Mouse (Mus musculus): ENCODE measurements around the gene Slc36a4. TPM values are rescaled to one million over a fixed set of nuclear protein-coding genes. Genes with fewer than 3 reads are reported as not detected.

Slc36a4 gene
- total RNA-seq (2021), result 10 to 100 TPM in 1 of 2 experiments, 1 to 10 TPM in 1; 8.6 to 12.5 TPM
- long read RNA-seq, experiment 1, full-length matches to known transcripts, result 6 of 10 reads
- long read RNA-seq, experiment 1, partial matches to known transcripts, result 0 of 10 reads
- long read RNA-seq, experiment 1, other reads (novel, unspliced or antisense), result 4 of 10 reads
- long read RNA-seq, experiment 2, full-length matches to known transcripts, result 3 of 8 reads
- long read RNA-seq, experiment 2, partial matches to known transcripts, result 0 of 8 reads
- long read RNA-seq, experiment 2, other reads (novel, unspliced or antisense), result 5 of 8 reads

GRCm38 (mm10) chr9:15709599-15710381, at the start of gene Slc36a4:
Gene Slc36a4 (plus strand): TSS chr9:15709738.
- DNase-seq, result peak; percentile 82

- no peak for DNase-seq
These were observed 44.9 kb upstream of the Slc36a4 start for GRCm38 (mm10) chr9:15664606-15665005.

DNA sequence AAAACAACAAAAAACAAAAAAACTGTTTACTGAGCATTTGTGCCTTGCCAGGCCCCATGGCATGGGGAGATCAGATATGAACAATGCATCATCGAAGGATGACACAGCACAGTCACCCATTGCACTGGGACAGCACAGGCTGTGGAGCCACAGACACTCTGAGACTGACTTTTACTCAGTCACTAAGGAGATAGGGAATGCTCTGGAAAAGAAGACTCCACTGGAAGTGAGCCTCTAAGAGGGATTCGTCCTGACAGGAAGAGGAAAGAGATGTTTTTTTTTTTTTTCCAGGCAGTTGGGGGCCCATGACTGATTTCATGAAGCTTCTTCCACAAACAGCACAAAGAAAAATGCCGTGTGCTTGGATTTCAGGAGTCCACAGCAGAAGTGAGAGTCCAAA, 40.1 kb upstream of the Slc36a4 start:
- DNase-seq, result no peak

DNA sequence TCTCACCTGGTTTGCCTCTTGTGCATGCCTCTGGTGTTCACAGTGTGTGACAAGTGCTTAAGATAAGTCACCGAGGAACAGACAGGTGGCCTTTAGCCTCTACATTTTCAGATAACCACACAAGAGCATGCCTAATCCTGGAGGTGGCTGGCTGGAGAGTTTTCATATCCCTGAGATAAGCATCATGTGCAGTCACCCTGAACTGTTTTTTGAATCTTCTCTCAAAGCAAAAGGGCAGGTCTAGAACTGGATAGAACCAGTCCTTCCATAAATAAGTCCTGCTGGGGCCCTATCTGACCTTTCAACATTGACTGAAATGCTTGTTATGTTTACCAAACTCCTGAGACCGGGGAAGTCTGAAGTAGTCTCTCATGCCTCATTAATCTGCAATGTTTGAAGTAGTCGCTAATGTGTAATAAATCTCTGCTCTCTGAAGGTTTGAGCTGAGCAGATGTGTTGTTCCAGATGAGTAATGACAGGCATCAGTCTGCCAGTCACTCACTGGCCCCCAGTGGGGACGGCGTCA, 39.5 kb upstream of the Slc36a4 start:
- no peak for DNase-seq

- no peak for DNase-seq
These were observed 37.3 kb upstream of the Slc36a4 start for GRCm38 (mm10) chr9:15672251-15672650.

- peak; percentile 67 for DNase-seq
These were observed 27.6 kb upstream of the Slc36a4 start for GRCm38 (mm10) chr9:15681855-15682466.

GRCm38 (mm10) chr9:15685215-15685614, 24.3 kb upstream of the Slc36a4 start:
- peak; percentile 65 for DNase-seq

DNA sequence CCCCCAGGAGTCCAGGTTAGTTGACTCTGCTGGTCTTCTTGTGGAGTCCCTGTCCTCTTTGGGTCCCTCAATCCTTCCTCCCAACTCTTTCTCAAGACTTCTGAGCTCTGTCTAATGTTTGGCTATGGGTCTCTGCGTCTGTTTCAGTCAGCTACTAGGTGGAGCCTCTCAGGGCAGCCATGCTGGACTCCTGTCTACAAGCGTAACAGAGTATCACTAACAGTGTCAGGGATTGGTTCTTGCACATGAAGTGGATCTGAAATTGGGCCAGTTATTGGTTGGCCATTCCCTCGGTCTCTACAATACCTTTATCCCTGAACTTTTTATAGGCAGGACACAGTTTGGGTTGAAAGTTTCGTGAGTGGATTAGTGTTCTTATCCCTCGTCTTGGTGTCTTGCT, 22.2 kb upstream of the Slc36a4 start:
- no peak for DNase-seq

DNA sequence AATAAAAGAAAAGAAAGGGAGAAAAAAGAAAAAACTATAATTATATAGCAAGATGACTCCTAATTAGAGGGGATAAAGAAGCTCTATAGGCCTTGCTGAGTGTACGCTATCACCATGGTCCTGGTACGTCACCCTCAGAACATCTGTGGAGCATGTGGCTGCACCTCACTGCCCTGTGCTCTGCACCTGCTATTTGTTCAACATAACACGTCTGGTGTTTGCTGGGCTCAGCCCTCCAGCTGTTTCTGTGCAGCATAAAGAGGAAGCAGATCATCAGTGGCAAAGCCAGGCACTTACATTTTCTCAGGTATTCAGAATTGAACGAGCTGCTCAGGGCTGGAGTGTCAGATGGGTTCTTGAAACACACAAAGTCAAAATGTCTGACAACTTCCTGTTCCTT, 15.7 kb upstream of the Slc36a4 start:
- DNase-seq, result no peak

- DNase-seq, result no peak
These were observed 14.5 kb upstream of the Slc36a4 start for GRCm38 (mm10) chr9:15694989-15695388.

DNA sequence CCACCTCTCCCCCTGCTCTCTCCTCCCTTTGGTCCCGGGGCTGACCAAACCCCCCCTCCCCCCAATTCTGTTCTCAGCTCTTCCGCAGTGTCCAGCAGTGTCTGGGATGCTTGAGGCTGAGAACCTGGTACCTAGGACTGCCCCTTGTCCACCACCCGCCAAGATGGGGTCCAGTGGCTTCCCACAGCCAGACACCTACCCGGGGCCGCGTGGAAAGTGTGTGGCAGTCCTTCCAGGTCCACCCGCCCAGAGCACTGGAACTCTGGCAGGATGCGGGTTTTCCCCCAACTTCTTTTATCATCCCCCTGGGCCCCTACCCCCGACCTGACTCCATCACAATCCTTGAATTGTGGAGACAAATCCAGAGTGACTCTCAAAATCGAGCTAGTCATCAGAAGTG, 3.8 kb upstream of the Slc36a4 start:
- no peak for DNase-seq

GRCm38 (mm10) chr9:15708979-15709598, 449 bp upstream of the Slc36a4 start:
- DNase-seq, result no peak

DNA sequence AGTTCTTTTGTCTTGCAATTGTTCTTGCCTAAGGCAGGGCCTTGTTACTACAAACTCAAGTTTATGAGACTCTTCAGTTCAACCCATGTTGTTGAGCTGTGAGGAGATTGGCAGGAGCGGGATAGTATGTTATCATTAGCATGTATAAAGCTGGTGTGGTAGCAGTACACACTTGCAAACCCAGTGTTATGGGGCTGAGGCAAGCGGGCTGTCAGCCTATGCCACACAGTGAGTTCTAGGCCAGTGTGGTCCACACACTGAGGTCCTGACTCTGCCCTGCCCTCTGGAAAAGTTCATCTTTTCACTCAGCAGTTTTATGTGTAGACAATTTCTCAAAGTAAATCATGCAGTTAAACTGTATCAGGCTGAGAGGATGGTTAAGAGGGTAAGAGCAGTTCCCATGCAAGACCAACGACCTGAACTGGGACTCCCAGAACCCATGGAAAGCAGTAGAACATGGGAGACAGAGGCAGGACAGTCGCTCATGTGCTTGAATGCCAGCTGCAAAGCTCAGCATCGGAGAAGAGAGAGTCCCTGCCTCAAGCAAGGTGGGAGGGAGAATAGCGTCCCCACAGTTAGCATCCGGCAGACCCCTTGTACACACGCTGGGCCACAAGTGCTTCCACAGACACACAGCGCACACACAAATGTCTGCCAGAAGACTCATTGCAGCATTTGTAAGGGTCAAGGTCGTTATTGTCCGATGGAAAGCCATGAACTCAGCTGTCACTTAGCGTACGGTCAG, 1.5 kb downstream of the Slc36a4 start:
- DNase-seq, result no peak

DNA sequence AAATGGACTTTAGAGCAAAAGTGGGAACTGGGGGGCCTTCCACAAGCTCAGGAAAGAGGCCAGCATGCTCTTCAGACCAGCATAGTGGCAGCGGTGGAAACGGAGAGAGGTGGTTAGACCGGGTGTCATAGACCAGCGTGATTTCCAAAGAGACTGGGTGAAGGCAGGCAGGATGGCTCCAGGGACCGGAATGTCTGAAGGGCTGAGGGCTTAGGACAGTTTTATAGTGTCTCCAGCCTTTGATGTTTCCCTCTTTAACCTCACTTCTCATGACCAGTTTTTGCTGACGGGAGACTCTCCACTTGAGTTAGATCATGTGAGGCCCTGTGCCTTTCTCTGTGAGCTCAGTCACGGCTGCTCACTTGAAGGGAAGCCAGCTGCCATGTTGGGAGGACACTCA, 2.1 kb downstream of the Slc36a4 start:
- DNase-seq, result no peak

DNA sequence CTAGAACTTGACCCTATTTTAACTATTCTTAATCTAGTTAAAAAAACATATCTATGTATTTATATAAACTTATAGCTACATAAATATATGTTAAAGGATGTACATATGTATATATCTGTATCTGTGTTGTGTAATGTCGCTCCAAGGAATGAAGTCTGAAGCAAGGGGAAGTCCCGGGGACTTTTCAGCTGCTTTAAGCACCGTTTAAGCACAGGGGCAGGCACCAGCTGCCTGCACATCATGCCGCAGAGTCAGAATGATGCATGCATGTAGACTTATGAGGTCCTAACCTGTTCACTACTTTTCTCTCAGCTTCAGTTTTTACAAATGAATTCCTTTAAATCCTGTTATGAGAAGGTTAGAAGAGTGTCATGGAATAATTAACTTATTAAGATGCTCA, 5.3 kb downstream of the Slc36a4 start:
- no peak for DNase-seq

DNA sequence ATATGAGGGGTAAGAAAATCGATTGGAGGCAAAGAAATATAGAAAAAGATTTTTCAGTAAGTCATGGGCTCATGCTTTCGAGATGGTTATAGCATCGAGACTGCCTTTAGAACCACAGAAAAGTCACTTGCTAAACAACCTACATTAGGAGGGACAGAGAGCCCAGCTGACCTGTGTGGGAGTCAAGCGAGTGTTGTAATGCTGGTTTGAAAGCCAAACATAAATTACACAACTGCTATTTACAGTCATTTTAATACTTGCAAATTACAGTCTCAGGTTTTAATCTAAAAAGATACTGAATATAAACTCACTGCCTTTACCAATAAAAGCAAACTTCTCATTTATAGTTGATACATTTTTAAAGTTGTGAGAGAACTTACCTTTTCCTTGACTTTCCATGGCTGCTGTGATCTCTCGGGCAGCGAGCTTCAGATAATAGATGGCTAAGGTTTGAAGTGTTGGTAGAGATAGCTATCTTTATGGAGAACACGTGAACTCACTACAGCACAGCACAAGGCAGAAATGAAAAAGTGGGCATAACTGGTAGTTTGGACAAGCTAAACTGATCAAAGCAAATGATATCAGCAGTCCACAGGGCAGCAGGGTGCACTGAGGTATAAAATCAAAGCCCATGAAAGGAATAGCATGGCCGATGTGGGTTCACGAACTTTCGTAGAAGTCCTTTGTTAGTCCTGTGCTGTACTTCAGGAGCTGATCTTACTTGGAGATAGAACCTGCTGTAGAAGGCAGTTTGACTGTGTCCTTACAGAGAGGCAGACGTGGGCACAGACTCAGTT, 5.9 kb downstream of the Slc36a4 start:
- DNase-seq, result no peak

DNA sequence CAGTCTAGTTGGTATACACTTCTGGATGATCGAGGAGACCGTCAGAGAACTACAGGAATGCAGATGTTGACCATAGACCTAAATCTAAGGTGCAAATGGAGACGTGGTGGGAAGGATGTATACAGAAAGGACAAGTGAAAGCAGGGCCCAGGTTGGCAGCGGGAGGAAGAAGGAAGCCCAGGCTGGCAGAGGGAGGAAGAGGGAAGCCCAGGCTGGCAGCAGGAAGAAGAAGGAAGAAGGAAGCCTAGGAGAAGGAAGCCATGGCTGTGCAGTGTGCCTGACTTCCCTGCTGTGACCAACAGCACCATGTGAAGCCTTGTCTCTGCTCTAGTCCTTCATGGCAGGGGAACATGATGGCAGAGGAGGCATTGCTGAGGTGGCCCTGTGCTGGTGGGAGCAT, 7.8 kb downstream of the Slc36a4 start:
- no peak for DNase-seq

DNA sequence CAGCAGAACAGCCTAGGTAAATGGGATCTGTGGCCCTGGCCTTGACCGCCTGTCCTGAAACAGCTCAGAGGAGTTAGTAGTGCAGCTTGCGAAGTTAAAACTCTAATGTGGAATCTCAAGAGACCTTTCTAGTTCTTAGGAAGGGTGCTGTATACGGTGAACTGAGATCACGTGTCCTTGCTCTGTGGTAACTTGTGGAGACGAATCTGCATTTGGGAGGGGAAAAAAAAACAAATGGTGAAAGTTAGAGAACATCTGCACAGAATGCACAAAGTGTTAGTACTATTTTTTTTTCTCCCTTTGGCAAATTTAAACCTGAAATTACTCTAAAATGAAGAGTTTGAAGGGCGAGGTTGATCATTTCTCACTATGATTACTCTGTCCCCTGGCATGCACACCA, 8.8 kb downstream of the Slc36a4 start:
- DNase-seq, result no peak

- DNase-seq, result no peak
These were observed 10.1 kb downstream of the Slc36a4 start for GRCm38 (mm10) chr9:15719594-15719993.

DNA sequence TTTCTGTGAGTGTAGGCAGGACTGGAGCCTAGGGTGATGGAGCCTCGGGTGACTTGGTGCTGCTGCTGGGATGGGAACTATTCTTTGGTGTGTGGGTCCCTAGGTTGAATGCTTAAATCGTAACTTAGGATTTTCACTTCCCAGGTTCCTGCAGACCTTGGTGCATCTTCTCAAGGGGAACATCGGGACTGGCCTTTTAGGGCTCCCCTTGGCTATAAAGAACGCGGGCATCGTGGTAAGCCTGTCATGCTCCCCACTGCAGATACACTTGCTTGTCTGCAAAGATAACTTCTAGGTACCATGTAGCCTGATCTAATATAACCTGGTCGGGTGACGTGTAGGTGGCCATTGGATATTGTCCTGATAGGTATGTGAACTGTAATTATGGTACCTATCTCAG, 11.0 kb downstream of the Slc36a4 start:
- no peak for DNase-seq

DNA sequence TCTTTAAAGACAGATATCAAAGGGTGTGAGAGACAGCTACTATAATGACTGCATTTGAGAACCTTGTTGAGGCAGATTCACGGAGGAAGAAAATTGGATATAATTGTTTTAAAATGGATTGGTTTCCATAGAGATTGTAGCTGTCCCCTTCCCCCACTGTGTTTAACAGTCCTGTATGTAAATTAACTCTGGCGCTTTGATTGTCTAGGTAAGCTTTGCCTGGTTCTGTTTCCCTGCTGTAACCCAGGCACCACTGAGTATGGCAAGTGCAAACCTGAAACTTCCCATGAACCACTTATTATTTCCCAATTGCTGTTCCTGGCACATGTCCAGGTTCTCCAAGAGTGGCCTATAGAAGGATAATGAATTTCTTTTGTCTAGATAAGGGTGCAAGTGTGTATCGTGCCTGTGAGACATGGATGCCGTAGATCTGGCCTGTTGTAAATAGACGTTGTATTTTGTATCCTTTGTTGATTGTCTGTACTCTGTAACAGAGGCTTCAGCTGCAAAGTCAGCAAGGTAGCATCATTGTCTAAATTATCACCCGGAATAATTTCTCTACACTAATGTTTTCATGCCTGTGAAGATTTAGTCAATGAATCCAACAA, 11.8 kb downstream of the Slc36a4 start:
- no peak for DNase-seq

All from gastrocnemius, postnatal 10 days (tissue).